Mouse (Mus musculus): ENCODE measurements around the gene Fbxw28.
"Not testable (repeated sequence)": the region's sequence is repeated elsewhere in the genome, so short reads cannot be mapped to it uniquely, and the experiment has no call there.

Gene Fbxw28

DNA sequence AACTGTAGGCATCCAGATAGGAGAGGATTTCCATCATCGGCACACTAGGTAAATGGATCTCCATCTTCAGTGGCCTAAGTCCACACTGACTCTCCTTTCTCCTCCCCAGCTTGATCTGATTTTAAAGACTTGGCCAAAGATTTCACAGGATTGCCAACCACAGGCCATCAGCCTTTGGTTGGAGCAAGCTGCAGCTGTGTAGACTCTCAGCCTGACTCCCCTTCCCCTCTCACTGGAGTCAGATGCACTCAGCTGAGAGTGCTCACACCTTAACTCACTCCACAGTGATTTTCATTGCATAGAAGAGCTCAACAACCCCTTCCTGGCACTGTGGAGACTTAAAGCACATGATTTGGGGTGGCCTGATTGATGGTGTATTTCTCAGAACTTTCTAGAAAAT is at the start of gene Fbxw28:
Gene Fbxw28, minus strand, starts transcription at position 101 of the 400 bp plus-strand sequence.
- not testable (repeated sequence) for DNase-seq (ENCODE audit: extremely low read depth, low read depth, low spot score)

DNA sequence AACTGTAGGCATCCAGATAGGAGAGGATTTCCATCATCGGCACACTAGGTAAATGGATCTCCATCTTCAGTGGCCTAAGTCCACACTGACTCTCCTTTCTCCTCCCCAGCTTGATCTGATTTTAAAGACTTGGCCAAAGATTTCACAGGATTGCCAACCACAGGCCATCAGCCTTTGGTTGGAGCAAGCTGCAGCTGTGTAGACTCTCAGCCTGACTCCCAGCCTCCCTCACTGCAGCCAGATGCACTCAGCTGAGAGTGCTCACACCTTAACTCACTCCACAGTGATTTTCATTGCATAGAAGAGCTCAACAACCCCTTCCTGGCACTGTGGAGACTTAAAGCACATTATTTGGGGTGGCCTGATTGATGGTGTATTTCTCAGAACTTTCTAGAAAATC is 51.9 kb downstream of the Fbxw28 start, which contains the start of gene Fbxw14:
Gene Fbxw14, minus strand, starts transcription at position 101 of the 400 bp plus-strand sequence.
- not testable (repeated sequence) for DNase-seq (ENCODE audit: extremely low read depth, low read depth, low spot score)
